Comparison of ENCODE assay signal across 26 mouse cellular contexts in the genomic region with DNA sequence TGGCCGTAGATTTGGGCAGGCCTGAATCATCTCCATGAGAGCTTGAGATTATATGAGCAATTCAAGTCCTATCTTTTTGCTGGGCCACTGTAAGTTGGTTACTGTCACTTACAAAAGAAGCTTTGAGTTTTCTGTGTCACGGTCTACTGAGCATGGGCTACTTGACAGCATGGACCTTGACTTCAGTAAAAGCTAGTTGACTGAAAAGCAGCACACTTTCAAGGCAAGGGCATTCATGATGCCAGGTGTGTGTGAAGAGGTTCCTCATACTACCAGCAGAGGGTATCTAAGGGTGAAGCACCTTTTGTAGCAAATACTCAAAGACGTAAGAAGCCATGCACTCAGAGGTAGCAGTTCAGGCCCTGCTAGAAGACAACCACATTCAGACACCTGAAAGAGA.
DNase-seq lines count a peak whose midpoint lies in the region; ATAC-seq and TF ChIP-seq lines count a peak whose summit lies in the region.
"Had no signal": no experiment of that assay in that cellular context is flagged by ENCODE, and none has a peak within 500 bp of the region (broad histone marks: within the 10 kb centered on the region; RNA-seq: fewer than 3 reads in every experiment).

No protein-coding gene starts in this region.

- no peaks in the 10 kb centered on the region for H3K27me3 ChIP-seq in kidney, embryonic 14.5 days (ENCODE audit: control insufficient read depth, insufficient read depth, low read length)
- no peaks in the 10 kb centered on the region for H3K27me3 ChIP-seq in kidney, postnatal 0 days (ENCODE audit: insufficient read depth, low read length)
- H3K27me3 ChIP-seq: heart, embryonic 12.5 days; hindbrain, embryonic 13.5 days; liver, embryonic 12.5 days; neural tube, embryonic 13.5 days had no signal

- TF ChIP-seq CTCF in kidney, postnatal 0 days (IDR thresholded peaks at IDR 0.05; ENCODE audit: low read depth) = peak; percentile 28; the same call in 1 of the 2 replicates

- peak; percentile 27 to 28 for DNase-seq in kidney, adult 8-10 months
- peak; percentile 5 for DNase-seq in ES-CJ7 (ENCODE audit: low read depth, low spot score)
- no peak for DNase-seq in kidney, postnatal 0 days (ENCODE audit: low spot score)
- no peak for DNase-seq in cerebellum, adult 9-11 months
- DNase-seq in spleen, adult 18-20 months = no peak
- no peak for DNase-seq in gastrocnemius, postnatal 4 days (ENCODE audit: low spot score in 2 of 2)
- DNase-seq: adrenal gland, postnatal 10 days; cerebellum, adult 11 months; cerebellum, postnatal 10 days; gastrocnemius, adult 2 months; gastrocnemius, postnatal 36 days; heart, adult 2 months; heart, postnatal 4 days; liver, postnatal 0 days; lung, postnatal 36 days; thymus, postnatal 25 days had no signal

- no peak overlapping the region for H3K9ac ChIP-seq in kidney, embryonic 14.5 days (ENCODE audit: low read depth, low read length)
- H3K9ac ChIP-seq in kidney, postnatal 0 days (ENCODE audit: low read depth, low read length) = no peak overlapping the region
- H3K9ac ChIP-seq: heart, embryonic 12.5 days; hindbrain, embryonic 13.5 days; liver, embryonic 12.5 days; liver, postnatal 0 days; neural tube, embryonic 13.5 days had no signal

- H3K4me3 ChIP-seq in kidney, embryonic 14.5 days (ENCODE audit: low read length) = no peak overlapping the region
- H3K4me3 ChIP-seq in kidney, postnatal 0 days (replicated peaks; ENCODE audit: low read depth, low read length) = no peak overlapping the region
- H3K4me3 ChIP-seq: erythroblast, embryonic 14.5 days; gastrocnemius, adult 2 months; heart, adult 2 months; heart, embryonic 12.5 days; hindbrain, embryonic 13.5 days; liver, embryonic 12.5 days; neural tube, embryonic 13.5 days had no signal

- WGBS in kidney, embryonic 14.5 days = 92% methylated on average over 3 of the region's 3 CpGs
- 91% methylated on average over 3 of the region's 3 CpGs for WGBS in kidney, postnatal 0 days

- no peak overlapping the region for H3K27ac ChIP-seq in kidney, embryonic 14.5 days (ENCODE audit: low read depth, low read length)
- no peak overlapping the region for H3K27ac ChIP-seq in kidney, postnatal 0 days
- H3K27ac ChIP-seq: gastrocnemius, adult 2 months; heart, adult 2 months; hindbrain, embryonic 13.5 days; liver, embryonic 12.5 days; neural tube, embryonic 13.5 days had no signal

- no peaks in the 10 kb centered on the region for H3K4me1 ChIP-seq in kidney, embryonic 14.5 days (ENCODE audit: control insufficient read depth, insufficient read depth, low read length)
- no peaks in the 10 kb centered on the region for H3K4me1 ChIP-seq in kidney, postnatal 0 days (replicated peaks; ENCODE audit: insufficient read depth, low read length)
- H3K4me1 ChIP-seq: heart, embryonic 12.5 days; hindbrain, embryonic 13.5 days; liver, embryonic 12.5 days; neural tube, embryonic 13.5 days had no signal

- no peak overlapping the region for H3K4me2 ChIP-seq in kidney, embryonic 14.5 days (replicated peaks; ENCODE audit: low read depth, low read length)
- H3K4me2 ChIP-seq in kidney, postnatal 0 days (ENCODE audit: low read length) = no peak overlapping the region
- H3K4me2 ChIP-seq: heart, embryonic 12.5 days; hindbrain, embryonic 13.5 days; liver, embryonic 12.5 days; midbrain, embryonic 11.5 days; neural tube, embryonic 13.5 days had no signal

- no peaks in the 10 kb centered on the region for H3K9me3 ChIP-seq in kidney, embryonic 14.5 days (ENCODE audit: control insufficient read depth, low read length)
- H3K9me3 ChIP-seq in kidney, postnatal 0 days (replicated peaks; ENCODE audit: low read length) = no peaks in the 10 kb centered on the region
- H3K9me3 ChIP-seq: heart, embryonic 12.5 days; hindbrain, embryonic 13.5 days; liver, embryonic 12.5 days; neural tube, embryonic 13.5 days had no signal

- ATAC-seq in kidney, embryonic 14.5 days (ENCODE audit: low FRiP score, low TSS enrichment) = no peak
- ATAC-seq in kidney, postnatal 0 days (replicated peaks; ENCODE audit: low FRiP score, low read depth) = 0 out of 2 replicates have a peak, but pooled peaks have one; percentile 66
- ATAC-seq: CD4-positive, CD25-positive, alpha-beta regulatory T cell, adult 4 months; forebrain, embryonic 16.5 days; intestine, postnatal 0 days; liver, embryonic 12.5 days; liver, postnatal 0 days had no signal

- no peaks in the 10 kb centered on the region for H3K36me3 ChIP-seq in kidney, embryonic 14.5 days (ENCODE audit: control insufficient read depth, insufficient read depth, low read length)
- H3K36me3 ChIP-seq in kidney, postnatal 0 days (ENCODE audit: insufficient read depth, low read length) = no peaks in the 10 kb centered on the region
- H3K36me3 ChIP-seq: heart, embryonic 12.5 days; hindbrain, embryonic 13.5 days; liver, embryonic 12.5 days; neural tube, embryonic 13.5 days had no signal

Comparison
In these comparisons a context has a peak if more than half of its experiments do, and no peak if none do; other contexts are left out.
1. DNase-seq: peak in kidney, adult 8-10 months (2 of 2) and ES-CJ7 (single experiment); none in kidney, postnatal 0 days (single experiment), cerebellum, adult 9-11 months (single experiment), spleen, adult 18-20 months (0 of 2) and gastrocnemius, postnatal 4 days (0 of 2).